Mouse (Mus musculus): ENCODE measurements around the gene Gm28372. TPM values are rescaled to one million over a fixed set of nuclear protein-coding genes. Genes with fewer than 3 reads are reported as not detected.

The Gm28372 gene
- polyA plus RNA-seq, 1 experiment = not detected

GRCm38 (mm10) chr2:130408194-130408593 is 3.2 kb downstream of the Gm28372 start:
- no peak for TF ChIP-seq CTCF (IDR thresholded peaks at IDR 0.05; ENCODE audit: insufficient read depth, low read length)
- TF ChIP-seq POLR2A (IDR thresholded peaks at IDR 0.05; ENCODE audit: borderline replicate concordance, extremely low read depth, low read depth, low read length) = no peak
- no peak for DNase-seq
- no peaks in the 10 kb centered on the region for H3K4me1 ChIP-seq (ENCODE audit: control insufficient read depth, insufficient read depth, low read length)
- WGBS = 29% methylated on average over 6 of the region's 6 CpGs
- no peak overlapping the region for H3K4me3 ChIP-seq (replicated peaks; ENCODE audit: extremely low read depth, low read depth, low read length)

GRCm38 (mm10) chr2:130411558-130412495 is 6.8 kb downstream of the Gm28372 start:
- no peak overlapping the region for H3K4me3 ChIP-seq (replicated peaks; ENCODE audit: extremely low read depth, low read depth, low read length)
- H3K4me1 ChIP-seq (ENCODE audit: control insufficient read depth, insufficient read depth, low read length) = no peaks in the 10 kb centered on the region
- peak; percentile 79 for DNase-seq
- WGBS = 30% methylated on average over 16 of the region's 16 CpGs
- TF ChIP-seq POLR2A (IDR thresholded peaks at IDR 0.05; ENCODE audit: borderline replicate concordance, extremely low read depth, low read depth, low read length) = no peak
- peak; percentile 78 for TF ChIP-seq CTCF (IDR thresholded peaks at IDR 0.05; ENCODE audit: insufficient read depth, low read length)

- Histone ChIP-seq H3K4me1 (ENCODE audit: control insufficient read depth, insufficient read depth, low read length) (no peaks in the 10 kb centered on the region), H3K4me3 (replicated peaks; ENCODE audit: extremely low read depth, low read depth, low read length) (no peak overlapping the region)
- no peak for TF ChIP-seq POLR2A (IDR thresholded peaks at IDR 0.05; ENCODE audit: borderline replicate concordance, extremely low read depth, low read depth, low read length)
- WGBS = 65% methylated on average over 3 of the region's 3 CpGs
- DNase-seq = no peak
Measured at GRCm38 (mm10) chr2:130412775-130413174, 7.7 kb downstream of the Gm28372 start.

- H3K4me1 ChIP-seq (ENCODE audit: control insufficient read depth, insufficient read depth, low read length) = no peaks in the 10 kb centered on the region
- H3K4me3 ChIP-seq (replicated peaks; ENCODE audit: extremely low read depth, low read depth, low read length) = no peak overlapping the region
- no peak for DNase-seq
- WGBS = 73% methylated on average over 6 of the region's 6 CpGs
- TF ChIP-seq POLR2A (IDR thresholded peaks at IDR 0.05; ENCODE audit: borderline replicate concordance, extremely low read depth, low read depth, low read length) = no peak
- TF ChIP-seq CTCF (IDR thresholded peaks at IDR 0.05; ENCODE audit: insufficient read depth, low read length) = no peak
Measured at GRCm38 (mm10) chr2:130414094-130414856, 9.2 kb downstream of the Gm28372 start.

GRCm38 (mm10) chr2:130421781-130422620 is 17.0 kb downstream of the Gm28372 start:
- 93% methylated on average over 26 of the region's 26 CpGs for WGBS
- Histone ChIP-seq H3K4me3 (replicated peaks; ENCODE audit: extremely low read depth, low read depth, low read length) (no peak overlapping the region), H3K4me1 (ENCODE audit: control insufficient read depth, insufficient read depth, low read length) (peaks cover 9% of the 10 kb centered on the region)
- TF ChIP-seq POLR2A (IDR thresholded peaks at IDR 0.05; ENCODE audit: borderline replicate concordance, extremely low read depth, low read depth, low read length) = no peak
- TF ChIP-seq CTCF (IDR thresholded peaks at IDR 0.05; ENCODE audit: insufficient read depth, low read length) = no peak
- no peak for DNase-seq

- Histone ChIP-seq H3K4me1 (ENCODE audit: control insufficient read depth, insufficient read depth, low read length) (peaks cover 9% of the 10 kb centered on the region), H3K4me3 (replicated peaks; ENCODE audit: extremely low read depth, low read depth, low read length) (peak overlapping the region; percentile 68)
- 14% methylated on average over 49 of the region's 49 CpGs for WGBS
- DNase-seq = no peak
- TF ChIP-seq POLR2A (IDR thresholded peaks at IDR 0.05; ENCODE audit: borderline replicate concordance, extremely low read depth, low read depth, low read length) = no peak; the same call in 1 of the 2 replicates
Measured at GRCm38 (mm10) chr2:130423397-130424125, 18.5 kb downstream of the Gm28372 start.

GRCm38 (mm10) chr2:130424126-130424853 is 19.3 kb downstream of the Gm28372 start, which contains the start of the genes Vps16 and Pced1a:
Gene Vps16 (plus strand): TSS chr2:130424339.
Gene Pced1a (minus strand): TSS chr2:130424701.
- Histone ChIP-seq H3K4me1 (ENCODE audit: control insufficient read depth, insufficient read depth, low read length) (peaks cover 9% of the 10 kb centered on the region), H3K4me3 (replicated peaks; ENCODE audit: extremely low read depth, low read depth, low read length) (peak within 1 kb of the TSS; percentile 68)
- WGBS = under 1% methylated on average over 58 of the region's 58 CpGs
- peak; percentile 95 for DNase-seq
- peak; percentile 38 for TF ChIP-seq CTCF (IDR thresholded peaks at IDR 0.05; ENCODE audit: insufficient read depth, low read length)
- TF ChIP-seq POLR2A (IDR thresholded peaks at IDR 0.05; ENCODE audit: borderline replicate concordance, extremely low read depth, low read depth, low read length) = peak; percentile 87

- no peak for TF ChIP-seq POLR2A (IDR thresholded peaks at IDR 0.05; ENCODE audit: borderline replicate concordance, extremely low read depth, low read depth, low read length)
- TF ChIP-seq CTCF (IDR thresholded peaks at IDR 0.05; ENCODE audit: insufficient read depth, low read length) = no peak
- no peak for DNase-seq
- peaks cover 9% of the 10 kb centered on the region for H3K4me1 ChIP-seq (ENCODE audit: control insufficient read depth, insufficient read depth, low read length)
- peak overlapping the region; percentile 68 for H3K4me3 ChIP-seq (replicated peaks; ENCODE audit: extremely low read depth, low read depth, low read length)
- WGBS = 22% methylated on average over 5 of the region's 5 CpGs
Measured at GRCm38 (mm10) chr2:130425112-130425511, 20.1 kb downstream of the Gm28372 start.
